Mouse (Mus musculus): ENCODE results near the gene Gm49318.

- TF ChIP-seq TAL1 (IDR thresholded peaks at IDR 0.05; ENCODE audit: low read length) (no peak), GATA1 (IDR thresholded peaks at IDR 0.05; ENCODE audit: low read length) (peak; percentile 64)
These were observed 16.1 kb upstream of the Gm49318 start for GRCm38 (mm10) chr9:22087034-22087618.

Data from erythroblast, embryonic 14.5 days (primary cell).